Mouse (Mus musculus) right cerebral cortex, postnatal 25 days (tissue): Measurements from ENCODE around the gene Mkrn2os.

Source experiments
- DNase-seq: peaks from one replicate; pipeline ENCODE4 v3.0.0; 2022

The Mkrn2os gene

DNA sequence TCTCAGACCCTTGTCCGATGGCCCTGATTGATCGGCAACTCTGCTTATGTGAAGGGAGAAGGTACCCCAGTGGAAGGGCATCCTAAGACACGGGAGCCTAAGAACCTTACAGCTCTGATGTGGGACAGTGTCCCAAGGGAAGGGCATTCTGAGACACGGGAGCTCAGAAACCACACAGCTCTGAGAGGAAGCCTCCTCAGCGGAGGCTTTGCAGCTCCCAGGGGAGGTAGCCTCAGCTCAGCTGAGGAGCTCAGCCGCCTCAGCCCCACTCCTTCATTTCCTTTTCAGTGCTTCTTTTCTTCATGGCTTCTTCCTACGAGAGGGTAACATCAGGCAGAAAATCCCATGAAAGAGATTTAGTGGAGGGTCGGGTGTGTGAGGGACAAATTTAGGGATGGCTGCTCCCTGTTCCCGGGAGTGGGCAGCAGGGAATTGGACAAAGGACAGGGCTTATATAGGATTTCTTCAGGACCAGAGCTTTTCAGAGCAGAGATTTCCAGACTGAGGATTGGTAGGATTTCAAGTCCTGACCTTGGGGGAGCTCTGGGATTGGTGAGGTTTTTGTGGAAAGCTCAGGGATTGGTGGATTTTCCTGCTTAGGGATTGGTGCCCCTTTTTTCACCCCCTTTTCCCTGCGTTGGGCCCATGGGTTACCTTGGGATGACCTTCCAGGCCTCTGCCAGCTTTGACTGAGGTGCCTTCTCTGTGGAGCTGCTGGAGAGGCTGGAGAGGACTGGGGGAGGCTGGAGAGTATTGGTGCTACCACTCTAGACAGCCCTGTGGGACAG is 9.9 kb downstream of the Mkrn2os start:
- no peak for DNase-seq

DNA sequence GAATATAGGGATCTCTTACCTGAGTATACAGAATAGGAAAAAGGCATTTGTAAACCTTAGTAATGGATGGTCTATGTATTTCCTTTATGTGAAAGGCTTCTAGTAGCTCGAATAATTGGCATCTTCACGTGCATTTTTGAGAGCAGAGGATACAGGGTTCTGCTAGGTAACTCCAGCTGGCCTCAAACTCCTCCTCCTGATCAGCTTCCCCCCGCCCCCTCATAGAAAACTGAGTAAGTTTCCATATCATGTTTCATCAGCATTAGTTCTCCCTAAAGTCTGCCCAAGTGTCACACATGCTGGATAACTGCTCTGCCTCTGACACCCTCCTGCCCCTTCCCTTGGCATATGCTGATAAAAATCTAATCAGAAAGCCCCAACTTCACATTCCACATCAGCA is 11.6 kb downstream of the Mkrn2os start:
- no peak for DNase-seq

DNA sequence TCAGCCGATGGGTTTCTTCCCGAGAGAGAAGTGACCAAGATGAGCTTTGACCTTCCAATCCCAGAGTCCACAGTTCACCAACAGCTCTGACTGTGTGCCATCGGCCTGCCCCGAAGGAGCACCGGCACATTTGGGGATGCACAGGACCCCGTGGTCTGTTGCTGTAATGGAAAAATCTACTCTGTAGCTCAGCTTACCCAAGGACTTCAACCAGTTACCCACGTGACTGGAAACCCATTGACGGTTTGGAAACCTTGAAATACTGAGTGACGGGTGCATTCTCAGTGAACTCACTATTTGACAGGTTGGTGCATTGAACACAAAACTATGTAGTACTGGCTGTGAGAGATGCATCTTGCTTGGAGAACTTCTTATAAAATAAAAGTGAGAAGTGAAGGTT is 14.4 kb downstream of the Mkrn2os start:
- no peak for DNase-seq

DNA sequence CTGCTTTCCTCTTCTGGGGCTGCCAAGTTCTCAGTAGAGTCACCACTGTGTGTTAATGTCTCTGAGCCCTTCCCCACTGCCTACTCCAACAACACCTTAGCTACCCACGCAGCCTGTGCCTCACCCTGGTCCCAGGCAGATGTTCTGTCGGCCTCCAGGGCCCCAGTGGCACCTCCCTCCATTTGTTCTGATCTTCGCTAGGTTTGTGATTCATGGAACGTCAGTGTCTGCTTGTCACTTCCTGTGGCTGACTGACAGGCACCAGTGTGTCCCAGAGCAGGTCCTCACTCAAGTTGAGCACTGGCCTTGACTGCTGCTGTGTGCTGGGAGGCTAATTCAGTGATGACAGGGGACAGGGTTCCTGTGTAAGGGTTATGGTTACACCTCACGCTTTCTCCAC is 15.0 kb downstream of the Mkrn2os start:
- no peak for DNase-seq

DNA sequence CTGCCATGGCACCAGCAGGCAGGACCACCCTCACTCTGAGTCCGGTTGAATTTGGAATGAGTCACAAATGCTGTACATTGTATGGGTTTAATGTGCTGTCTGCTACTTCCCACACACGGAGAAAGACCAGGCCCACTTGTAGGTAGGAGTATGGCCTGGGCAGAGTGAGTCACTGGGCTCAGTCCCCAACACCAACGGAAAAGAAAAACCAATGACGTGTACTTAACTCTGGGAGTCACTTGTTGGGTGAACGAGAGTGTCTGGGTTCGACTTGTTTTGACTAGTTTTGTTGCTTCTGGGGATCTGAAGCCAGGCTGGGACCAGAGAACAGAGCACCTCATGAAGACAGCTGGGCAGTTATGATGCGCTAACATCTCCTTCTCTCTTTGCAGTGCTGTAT is 18.2 kb downstream of the Mkrn2os start:
- DNase-seq = no peak

DNA sequence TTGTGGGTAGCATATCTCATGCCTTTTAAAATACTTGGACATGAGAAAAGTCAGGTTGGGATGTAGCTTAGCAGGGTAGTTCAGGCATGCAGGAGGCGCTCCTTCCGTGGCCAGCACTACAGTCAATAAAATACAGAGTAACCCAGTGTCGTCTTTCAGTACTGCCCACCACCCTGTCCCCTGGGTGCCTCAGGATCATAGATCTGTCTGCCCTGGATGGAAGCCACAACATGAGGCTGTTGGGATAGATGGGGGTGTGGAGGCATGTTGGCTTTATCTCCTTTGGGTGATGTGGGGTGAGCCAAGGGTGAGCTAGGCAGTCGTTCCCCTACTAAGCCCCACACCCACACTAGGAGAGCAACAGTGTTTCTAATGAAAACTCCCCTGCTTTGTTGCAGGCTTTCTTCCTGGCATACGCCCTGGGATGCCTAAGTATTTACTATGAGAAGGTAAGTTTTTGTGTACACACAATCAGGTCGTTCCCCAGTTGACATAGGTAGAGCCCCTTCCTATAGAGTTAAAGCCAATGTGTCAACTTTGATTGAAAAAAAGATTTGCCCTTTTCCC is 26.8 kb downstream of the Mkrn2os start:
- no peak for DNase-seq

DNA sequence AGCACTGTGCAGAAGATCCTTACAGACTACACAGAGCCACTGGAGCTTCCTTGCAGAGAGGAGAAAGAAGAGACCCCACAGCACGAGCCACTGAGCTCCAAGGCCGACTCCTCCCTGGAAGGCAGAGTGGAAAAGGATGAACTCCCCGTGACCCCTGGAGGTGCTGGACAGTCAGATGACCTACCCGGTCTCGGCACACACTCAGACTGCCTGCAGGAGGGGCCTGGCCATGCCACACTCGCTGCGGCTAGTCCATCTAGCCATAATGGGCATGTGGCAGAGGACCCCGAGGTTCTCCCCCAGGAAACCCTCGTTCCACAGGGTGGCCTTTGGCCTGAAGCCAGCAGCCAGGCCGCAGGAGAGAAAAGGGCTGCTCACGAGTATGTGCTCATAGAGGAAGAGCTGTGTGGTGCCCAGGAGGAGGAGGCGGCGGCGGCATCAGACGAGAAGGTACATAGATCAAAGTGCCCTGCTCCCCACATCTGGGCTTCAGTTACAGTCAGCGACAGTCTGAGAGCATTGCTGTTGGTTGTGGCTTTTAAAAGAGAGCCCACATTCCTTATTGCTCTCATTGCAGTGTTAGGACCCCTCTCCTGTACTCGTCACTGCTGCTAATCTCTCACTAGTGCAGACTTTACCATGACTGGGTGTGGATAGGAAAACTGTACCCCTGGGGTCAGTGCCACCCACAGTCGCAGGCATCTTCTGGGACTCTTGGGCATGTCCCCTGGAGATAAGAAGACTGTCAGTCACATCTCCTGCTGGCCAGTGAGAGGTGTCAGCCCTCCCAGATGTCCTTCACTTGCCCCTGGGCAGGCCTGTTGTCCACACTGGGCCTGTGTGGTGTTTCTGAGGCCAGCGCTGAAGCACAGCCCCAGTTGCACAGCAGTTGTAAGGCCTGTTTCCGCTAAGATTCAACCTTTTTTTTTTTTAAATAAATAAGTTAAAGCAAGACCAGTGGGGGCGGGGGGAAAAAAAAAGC is 32.4 kb downstream of the Mkrn2os start:
- no peak for DNase-seq

DNA sequence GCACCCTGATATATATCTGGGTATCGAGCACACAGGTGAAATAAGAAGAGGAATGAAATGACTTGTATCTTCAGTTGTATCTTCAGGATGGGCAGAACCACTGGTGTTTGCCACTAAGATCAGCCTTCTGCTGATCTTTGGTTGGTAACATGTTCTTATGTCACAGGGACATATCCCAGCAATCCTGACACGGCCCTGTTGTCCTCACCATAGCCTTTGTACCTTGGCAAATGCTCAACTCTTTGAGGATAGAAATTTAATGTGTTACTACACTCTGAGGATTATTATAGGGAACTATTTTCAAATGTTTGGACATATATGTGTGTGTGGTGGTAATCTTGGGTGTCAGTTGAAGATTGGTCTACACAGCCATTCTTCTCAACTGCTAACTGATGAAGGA is 34.2 kb downstream of the Mkrn2os start:
- DNase-seq = no peak

DNA sequence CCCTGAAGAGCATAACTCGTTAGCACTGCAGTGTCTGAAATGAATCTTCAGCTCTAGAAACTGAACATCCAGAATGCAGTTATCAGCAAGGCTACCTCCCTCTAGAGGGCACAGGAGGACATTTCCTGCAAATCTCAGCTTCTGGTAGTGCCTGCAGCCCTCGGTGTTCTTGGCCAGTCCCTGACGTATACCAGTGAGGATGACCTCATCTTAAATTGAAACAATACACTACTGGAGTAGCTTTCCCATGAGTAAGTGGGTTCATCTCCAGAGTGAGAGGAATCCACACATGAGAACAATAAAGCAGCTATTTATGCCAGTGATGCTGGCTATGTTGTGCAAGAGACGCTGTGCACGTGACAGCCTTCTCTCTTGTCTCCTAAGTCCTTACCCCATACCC is 36.9 kb downstream of the Mkrn2os start:
- DNase-seq = no peak

DNA sequence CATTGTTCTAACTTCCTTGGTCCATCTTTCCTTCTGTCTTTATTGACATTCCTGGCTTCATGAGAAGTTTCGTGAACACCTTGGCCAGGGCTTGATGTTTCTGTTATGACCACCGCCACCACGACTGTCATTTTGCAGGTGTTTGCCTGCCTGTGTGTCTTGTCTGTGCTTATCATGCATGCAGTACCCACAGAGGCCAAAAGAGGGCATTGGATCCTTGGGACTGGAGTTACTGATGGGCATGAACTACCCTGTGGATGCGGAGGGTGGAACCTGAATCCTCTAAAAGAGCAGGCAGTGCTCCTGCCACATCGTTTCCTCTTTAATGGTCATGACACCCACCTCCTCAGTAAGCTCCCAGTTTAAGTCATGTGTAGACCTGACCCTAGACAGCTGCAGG is 46.1 kb downstream of the Mkrn2os start:
- DNase-seq = no peak

DNA sequence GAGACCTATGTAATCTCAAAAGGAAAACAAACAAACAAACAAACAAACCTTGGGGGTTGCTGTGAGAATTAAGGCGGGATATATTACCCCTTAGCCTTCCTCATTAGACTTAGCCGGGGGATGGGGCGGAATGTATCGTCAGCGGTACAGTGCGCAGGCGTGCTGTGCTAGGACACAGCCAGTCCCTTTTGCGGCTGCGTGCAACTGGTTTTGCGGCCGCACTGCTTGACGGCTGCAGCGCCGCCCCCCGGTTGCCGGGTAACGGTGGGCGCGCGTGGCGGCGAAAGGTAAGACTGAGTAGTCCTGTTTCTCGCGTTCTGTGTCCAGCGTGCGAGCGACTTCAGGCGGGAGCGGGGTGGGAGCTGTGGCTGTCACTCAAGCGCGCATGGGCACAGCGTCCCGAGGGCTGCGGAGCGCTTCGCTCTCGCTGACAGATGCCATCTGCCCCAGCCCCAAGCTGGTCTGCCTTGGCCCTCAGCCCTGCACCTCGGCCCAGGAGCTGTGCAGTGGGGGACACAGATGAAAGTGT is 47.9 kb downstream of the Mkrn2os start, which contains the start of gene Tsen2:
TSS of gene Tsen2 (plus strand) at position 223 of the 529 bp plus-strand sequence.
- peak; percentile 97 for DNase-seq

DNA sequence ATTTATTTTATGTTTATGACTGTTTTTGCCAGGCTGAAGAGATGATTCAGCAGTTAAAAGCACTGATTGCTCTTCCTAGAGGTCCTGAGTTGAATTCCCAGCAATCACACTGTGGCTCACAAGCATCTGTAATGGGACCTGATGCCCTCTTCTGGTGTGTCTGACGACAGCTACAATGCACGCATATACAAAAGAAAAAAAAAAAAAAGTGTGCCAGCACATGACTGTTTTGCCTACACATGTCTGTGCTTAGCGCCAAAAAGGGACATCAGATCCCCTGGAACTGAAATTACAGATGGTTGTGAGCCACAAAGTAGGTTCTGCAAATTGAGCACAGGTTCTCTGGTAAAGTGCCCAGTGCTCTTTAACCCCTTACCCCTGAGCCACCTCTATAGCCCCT is 50.0 kb downstream of the Mkrn2os start:
- DNase-seq = no peak

DNA sequence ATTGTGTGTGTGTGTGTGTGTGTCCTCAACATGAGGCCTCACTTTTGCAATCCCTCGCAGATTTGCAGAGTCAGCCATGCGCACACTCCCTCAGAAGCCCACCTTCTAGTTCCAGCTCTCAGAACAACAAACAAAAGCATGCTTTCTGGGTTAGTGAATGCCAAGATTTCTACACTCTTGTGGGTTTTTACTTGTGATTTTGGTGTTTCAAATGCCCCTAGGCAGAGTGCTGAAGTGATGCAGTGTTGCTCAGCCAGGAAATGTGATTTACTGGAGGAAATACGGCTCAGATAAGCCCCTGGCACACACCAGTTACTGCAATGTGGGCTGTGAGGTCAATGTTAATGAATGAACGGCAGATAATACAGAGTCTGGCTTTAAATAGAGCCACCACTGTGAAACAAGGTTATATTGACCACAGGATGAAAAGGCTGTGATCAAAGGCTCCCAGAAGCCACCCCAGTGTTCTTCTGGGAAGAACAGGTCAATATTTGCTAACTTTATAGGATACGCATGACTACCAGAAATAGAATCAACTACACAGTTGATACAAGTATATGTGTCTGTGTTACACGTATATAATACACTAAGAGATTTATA is 50.6 kb downstream of the Mkrn2os start:
- no peak for DNase-seq

DNA sequence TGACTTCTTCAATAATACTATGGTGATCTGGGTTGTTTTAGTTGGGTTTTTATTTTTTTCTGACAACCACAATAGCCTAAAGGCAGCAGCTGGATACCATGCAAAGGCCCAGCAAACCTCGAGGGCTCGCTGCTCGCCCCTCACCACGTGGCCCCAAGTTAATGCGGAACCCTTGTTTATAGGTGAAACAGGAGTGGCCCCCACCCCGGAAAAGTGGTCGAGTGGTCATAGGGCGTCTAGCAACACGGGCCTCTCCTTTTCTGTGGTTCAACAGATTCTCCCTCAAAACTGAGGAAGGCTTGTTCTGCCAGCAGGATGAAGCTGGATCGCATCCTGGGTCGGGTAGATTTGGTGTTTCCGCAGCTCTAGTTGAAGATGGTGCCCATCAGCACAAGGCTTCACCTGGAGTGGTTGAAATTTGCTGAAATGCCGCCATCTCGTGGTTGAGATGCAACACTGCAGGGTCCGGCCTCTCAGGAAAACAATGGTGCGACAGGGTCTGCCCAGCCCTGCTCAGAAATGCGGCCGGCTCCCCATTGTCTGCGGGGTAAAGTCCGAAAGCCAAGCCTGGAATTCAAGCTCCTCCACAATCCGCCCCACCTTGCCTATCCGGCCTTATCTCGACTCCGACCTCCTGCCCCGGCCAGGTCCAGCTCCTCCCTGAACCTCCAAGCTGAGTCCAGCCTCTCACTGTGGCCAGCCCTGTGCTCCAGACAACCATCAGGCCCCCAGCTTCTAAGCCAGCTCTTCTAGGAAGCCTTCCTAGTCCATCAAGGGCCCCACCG is 53.5 kb downstream of the Mkrn2os start:
- DNase-seq = peak; percentile 76

DNA sequence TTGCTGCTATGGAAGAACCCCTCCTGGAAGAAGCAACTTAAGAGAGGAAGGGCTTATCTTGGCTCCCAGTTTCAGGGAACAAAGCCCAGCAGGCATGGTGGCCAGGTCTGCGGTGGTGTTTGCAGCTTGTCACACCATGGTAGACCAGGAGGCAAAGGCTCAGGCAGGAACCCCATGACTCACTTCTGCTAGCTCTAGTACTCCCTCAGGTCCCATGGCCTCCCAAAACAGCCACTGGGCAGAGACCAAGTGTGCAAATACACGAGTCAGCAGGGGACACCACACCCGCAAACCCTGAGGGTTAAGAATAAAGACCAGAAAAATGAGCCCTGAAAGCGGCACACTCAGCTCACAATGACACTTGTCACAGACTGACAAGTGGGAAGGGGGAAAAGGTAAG is 56.2 kb downstream of the Mkrn2os start:
- no peak for DNase-seq

DNA sequence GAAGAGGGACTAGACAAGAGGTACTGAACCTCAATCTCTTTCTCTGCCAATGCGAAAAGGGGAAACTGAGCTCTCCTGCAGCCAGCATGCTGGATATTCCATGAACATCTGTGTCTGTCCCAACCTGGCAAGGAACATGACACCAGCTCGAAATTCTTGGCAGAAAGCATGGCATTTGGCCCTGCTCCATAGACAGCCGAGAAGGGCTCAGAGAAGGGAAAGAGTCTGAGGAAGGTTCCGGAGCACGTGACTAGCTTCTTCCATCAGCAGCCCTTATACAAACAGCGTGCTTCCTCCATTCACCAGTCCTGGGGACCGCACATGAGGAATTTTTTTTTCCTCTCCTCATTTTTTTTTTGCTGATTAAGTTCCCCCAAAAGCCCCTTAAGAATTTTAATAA is 57.8 kb downstream of the Mkrn2os start:
- DNase-seq = no peak
